In genomic region chr17:14977718-14978361, GRCm38 (mm10) we compare ENCODE assay signal across 12 mouse cellular contexts. TPM values are rescaled to one million over a fixed set of nuclear protein-coding genes. Genes with fewer than 3 reads are reported as not detected.
DNase-seq lines count a peak whose midpoint lies in the region; ATAC-seq and TF ChIP-seq lines count a peak whose summit lies in the region.
"Not testable (repeated sequence)": the region's sequence is repeated elsewhere in the genome, so short reads cannot be mapped to it uniquely, and the experiment has no call there.
"Had no signal": no experiment of that assay in that cellular context is flagged by ENCODE, and none has a peak within 500 bp of the region (broad histone marks: within the 10 kb centered on the region; RNA-seq: fewer than 3 reads in every experiment).

No protein-coding gene starts in this region.

- H3K4me1 ChIP-seq in forebrain, embryonic 13.5 days; hindbrain, embryonic 10.5 days (replicated peaks); kidney, embryonic 14.5 days (ENCODE audit: control insufficient read depth, insufficient read depth, low read length); liver, embryonic 16.5 days (ENCODE audit: control insufficient read depth, low read depth, low read length); midbrain, embryonic 14.5 days (ENCODE audit: control insufficient read depth, insufficient read depth, low read length); stomach, postnatal 0 days (replicated peaks; ENCODE audit: control insufficient read depth, insufficient read depth): not testable (repeated sequence)

- 5% methylated on average over 4 of the region's 7 CpGs for WGBS in forebrain, embryonic 13.5 days
- WGBS in hindbrain, embryonic 10.5 days = 3% methylated on average over 4 of the region's 7 CpGs
- 3% methylated on average over 4 of the region's 7 CpGs for WGBS in kidney, embryonic 14.5 days
- 0% methylated on average over 4 of the region's 7 CpGs for WGBS in liver, embryonic 16.5 days (ENCODE audit: insufficient replicate concordance)
- WGBS in midbrain, embryonic 14.5 days = under 1% methylated on average over 4 of the region's 7 CpGs
- 1% methylated on average over 4 of the region's 7 CpGs for WGBS in stomach, postnatal 0 days

- ATAC-seq in CD4-positive, CD25-positive, alpha-beta regulatory T cell, adult 4 months = peak; percentile 68
- not testable (repeated sequence) for ATAC-seq in forebrain, embryonic 13.5 days
- peak; percentile 36 for ATAC-seq in kidney, embryonic 14.5 days (ENCODE audit: low FRiP score, low TSS enrichment)
- ATAC-seq in liver, embryonic 16.5 days (ENCODE audit: low read depth) = peak; percentile 24; the same call in 1 of the 2 replicates
- peak; percentile 4; the same call in 1 of the 2 replicates for ATAC-seq in midbrain, embryonic 14.5 days (ENCODE audit: low FRiP score, low TSS enrichment)
- ATAC-seq in stomach, postnatal 0 days (ENCODE audit: low FRiP score, low TSS enrichment) = 0 out of 2 replicates have a peak, but pooled peaks have one; percentile 28

- not testable (repeated sequence) for H3K9me3 ChIP-seq in forebrain, embryonic 13.5 days (replicated peaks); hindbrain, embryonic 10.5 days; kidney, embryonic 14.5 days (ENCODE audit: control insufficient read depth, low read length); liver, embryonic 16.5 days (replicated peaks; ENCODE audit: control insufficient read depth, low read length); midbrain, embryonic 14.5 days (ENCODE audit: control insufficient read depth, low read length); stomach, postnatal 0 days (ENCODE audit: control insufficient read depth, low read length)

- not testable (repeated sequence) for H3K9ac ChIP-seq in forebrain, embryonic 13.5 days; kidney, embryonic 14.5 days (ENCODE audit: low read depth, low read length); liver, embryonic 16.5 days (ENCODE audit: low read depth, low read length); midbrain, embryonic 14.5 days (replicated peaks; ENCODE audit: low read length); stomach, postnatal 0 days (ENCODE audit: low read length)

- TF ChIP-seq EP300 in stomach, postnatal 0 days (optimal IDR thresholded peaks at IDR 0.05) = not testable (repeated sequence)

- H3K4me2 ChIP-seq in forebrain, embryonic 13.5 days = peak overlapping the region; percentile 30; the same call in 1 of the 2 replicates
- H3K4me2 ChIP-seq in kidney, embryonic 14.5 days (replicated peaks; ENCODE audit: low read depth, low read length); liver, embryonic 16.5 days (ENCODE audit: low read depth, low read length); midbrain, embryonic 14.5 days (ENCODE audit: low read length); stomach, postnatal 0 days (replicated peaks; ENCODE audit: low read depth): not testable (repeated sequence)

- H3K4me3 ChIP-seq in forebrain, embryonic 13.5 days; kidney, embryonic 14.5 days (ENCODE audit: low read length); liver, embryonic 16.5 days (ENCODE audit: low read depth, low read length); midbrain, embryonic 14.5 days (replicated peaks; ENCODE audit: low read depth, low read length); stomach, postnatal 0 days (ENCODE audit: low read depth, low read length): not testable (repeated sequence)
- peak overlapping the region; percentile 35; the same call in 1 of the 2 replicates for H3K4me3 ChIP-seq in hindbrain, embryonic 10.5 days

- not testable (repeated sequence) for H3K36me3 ChIP-seq in forebrain, embryonic 13.5 days (ENCODE audit: poor library complexity, severe bottlenecking); hindbrain, embryonic 10.5 days; kidney, embryonic 14.5 days (ENCODE audit: control insufficient read depth, insufficient read depth, low read length); liver, embryonic 16.5 days (ENCODE audit: control insufficient read depth, insufficient read depth); midbrain, embryonic 14.5 days (ENCODE audit: control insufficient read depth, insufficient read depth, low read length); stomach, postnatal 0 days (ENCODE audit: control insufficient read depth, insufficient read depth, low read length)

- not testable (repeated sequence) for H3K27me3 ChIP-seq in forebrain, embryonic 13.5 days; hindbrain, embryonic 10.5 days (ENCODE audit: insufficient read depth, poor library complexity, severe bottlenecking); kidney, embryonic 14.5 days (ENCODE audit: control insufficient read depth, insufficient read depth, low read length); liver, embryonic 16.5 days (ENCODE audit: control insufficient read depth, insufficient read depth, low read depth, low read length); midbrain, embryonic 14.5 days (ENCODE audit: control insufficient read depth, insufficient read depth, low read length); stomach, postnatal 0 days (ENCODE audit: control insufficient read depth, insufficient read depth, low read length)

- DNase-seq in cerebellum, adult 9-10 months = peak; percentile 20
- DNase-seq in hindbrain, embryonic 10.5 days (ENCODE audit: low spot score); midbrain, embryonic 14.5 days; stomach, postnatal 0 days (ENCODE audit: low spot score): not testable (repeated sequence)

- H3K27ac ChIP-seq in forebrain, embryonic 13.5 days; hindbrain, embryonic 10.5 days; kidney, embryonic 14.5 days (ENCODE audit: low read depth, low read length); liver, embryonic 16.5 days (ENCODE audit: low read length); midbrain, embryonic 14.5 days (replicated peaks; ENCODE audit: low read depth, low read length); stomach, postnatal 0 days (replicated peaks): not testable (repeated sequence)

- TF ChIP-seq CTCF in stomach, postnatal 0 days (IDR thresholded peaks at IDR 0.05; ENCODE audit: low read depth) = not testable (repeated sequence)

RNA-seq across cellular contexts. Expression of gene 9030025P20Rik, which starts 0.4 kb away (rescaled TPM):
- polyA plus RNA-seq in CD4-positive, CD25-positive, alpha-beta regulatory T cell, adult 4 months (2017; shearing (Covaris generic)) = 10 to 100 TPM; 19.6 to 31.8 TPM
- 12.4 and 15.6 TPM in 2 replicates for polyA plus RNA-seq in forebrain, embryonic 13.5 days (2015; fragmentation: Nextera tagmentation; extraction: Ambion mirVana)
- polyA plus RNA-seq in hindbrain, embryonic 10.5 days (2016; fragmentation: Nextera tagmentation; extraction: Ambion mirVana) = 10.7 and 11.1 TPM in 2 replicates
- 8.0 and 12.7 TPM in 2 replicates for polyA plus RNA-seq in kidney, embryonic 14.5 days (2014; fragmentation: Nextera tagmentation; extraction: Ambion mirVana)
- 3.5 and 3.6 TPM in 2 replicates for polyA plus RNA-seq in liver, embryonic 16.5 days (2015; fragmentation: Nextera tagmentation; extraction: Ambion mirVana)
- 8.4 and 8.8 TPM in 2 replicates for polyA plus RNA-seq in midbrain, embryonic 14.5 days (2014; fragmentation: Nextera tagmentation; extraction: Ambion mirVana)
- 4.6 and 5.1 TPM in 2 replicates for polyA plus RNA-seq in stomach, postnatal 0 days (2015; fragmentation: Nextera tagmentation; extraction: Ambion mirVana)

RNA-seq across cellular contexts. Expression of gene Gm3417, which starts 0.8 kb away (rescaled TPM):
- polyA plus RNA-seq in CD4-positive, CD25-positive, alpha-beta regulatory T cell, adult 4 months (2017; shearing (Covaris generic)) = not detected
- 1.1 TPM in 1 of 2 replicates, not detected in the other for polyA plus RNA-seq in forebrain, embryonic 13.5 days (2015; fragmentation: Nextera tagmentation; extraction: Ambion mirVana)
- polyA plus RNA-seq in hindbrain, embryonic 10.5 days (2016; fragmentation: Nextera tagmentation; extraction: Ambion mirVana) = 1.8 TPM in 1 of 2 replicates, not detected in the other
- polyA plus RNA-seq in kidney, embryonic 14.5 days (2014; fragmentation: Nextera tagmentation; extraction: Ambion mirVana) = 1.1 TPM in 1 of 2 replicates, not detected in the other
- polyA plus RNA-seq in liver, embryonic 16.5 days (2015; fragmentation: Nextera tagmentation; extraction: Ambion mirVana) = 0.14 and 0.74 TPM in 2 replicates
- polyA plus RNA-seq in midbrain, embryonic 14.5 days (2014; fragmentation: Nextera tagmentation; extraction: Ambion mirVana) = 0.36 TPM in 1 of 2 replicates, not detected in the other
- 1.6 TPM in 1 of 2 replicates, not detected in the other for polyA plus RNA-seq in stomach, postnatal 0 days (2015; fragmentation: Nextera tagmentation; extraction: Ambion mirVana)
- polyA plus RNA-seq: embryonic facial prominence, embryonic 11.5 days; frontal cortex, adult 2 months; neural tube, embryonic 11.5 days had no signal

RNA-seq across cellular contexts. Expression of gene Phf10, which starts 16.8 kb away (rescaled TPM):
- polyA plus RNA-seq in CD4-positive, CD25-positive, alpha-beta regulatory T cell, adult 4 months (2017; shearing (Covaris generic)) = 10 to 100 TPM in 1 of 2 experiments, 1 to 10 TPM in 1; 7.3 to 12.7 TPM
- 20.5 and 22.0 TPM in 2 replicates for polyA plus RNA-seq in forebrain, embryonic 13.5 days (2015; fragmentation: Nextera tagmentation; extraction: Ambion mirVana)
- polyA plus RNA-seq in hindbrain, embryonic 10.5 days (2016; fragmentation: Nextera tagmentation; extraction: Ambion mirVana) = 24.5 and 32.5 TPM in 2 replicates
- polyA plus RNA-seq in kidney, embryonic 14.5 days (2014; fragmentation: Nextera tagmentation; extraction: Ambion mirVana) = 37.4 and 44.2 TPM in 2 replicates
- 76.5 and 82.2 TPM in 2 replicates for polyA plus RNA-seq in liver, embryonic 16.5 days (2015; fragmentation: Nextera tagmentation; extraction: Ambion mirVana)
- polyA plus RNA-seq in midbrain, embryonic 14.5 days (2014; fragmentation: Nextera tagmentation; extraction: Ambion mirVana) = 21.5 and 25.2 TPM in 2 replicates
- 29.5 and 31.3 TPM in 2 replicates for polyA plus RNA-seq in stomach, postnatal 0 days (2015; fragmentation: Nextera tagmentation; extraction: Ambion mirVana)

RNA-seq across cellular contexts. Expression of gene Gm3435, which starts 32.1 kb away (rescaled TPM):
- polyA plus RNA-seq in CD4-positive, CD25-positive, alpha-beta regulatory T cell, adult 4 months (2017; shearing (Covaris generic)) = 10 to 100 TPM in 1 of 2 experiments, 1 to 10 TPM in 1; 9.3 to 14.1 TPM
- polyA plus RNA-seq in forebrain, embryonic 13.5 days (2015; fragmentation: Nextera tagmentation; extraction: Ambion mirVana) = 10.4 and 10.6 TPM in 2 replicates
- polyA plus RNA-seq in hindbrain, embryonic 10.5 days (2016; fragmentation: Nextera tagmentation; extraction: Ambion mirVana) = 10.1 and 12.6 TPM in 2 replicates
- 5.2 and 8.2 TPM in 2 replicates for polyA plus RNA-seq in kidney, embryonic 14.5 days (2014; fragmentation: Nextera tagmentation; extraction: Ambion mirVana)
- 3.4 and 3.6 TPM in 2 replicates for polyA plus RNA-seq in liver, embryonic 16.5 days (2015; fragmentation: Nextera tagmentation; extraction: Ambion mirVana)
- 5.3 and 8.1 TPM in 2 replicates for polyA plus RNA-seq in midbrain, embryonic 14.5 days (2014; fragmentation: Nextera tagmentation; extraction: Ambion mirVana)
- 5.4 and 5.8 TPM in 2 replicates for polyA plus RNA-seq in stomach, postnatal 0 days (2015; fragmentation: Nextera tagmentation; extraction: Ambion mirVana)
- polyA plus RNA-seq: adrenal gland, adult 2 months had no signal

RNA-seq across cellular contexts. Expression of gene 1600012H06Rik, which starts 34.9 kb away (rescaled TPM):
- 10 to 100 TPM; 16.1 to 17.9 TPM for polyA plus RNA-seq in CD4-positive, CD25-positive, alpha-beta regulatory T cell, adult 4 months (2017; shearing (Covaris generic))
- polyA plus RNA-seq in forebrain, embryonic 13.5 days (2015; fragmentation: Nextera tagmentation; extraction: Ambion mirVana) = 28.8 and 31.6 TPM in 2 replicates
- 28.1 TPM in 2 replicates for polyA plus RNA-seq in hindbrain, embryonic 10.5 days (2016; fragmentation: Nextera tagmentation; extraction: Ambion mirVana)
- polyA plus RNA-seq in kidney, embryonic 14.5 days (2014; fragmentation: Nextera tagmentation; extraction: Ambion mirVana) = 23.3 and 31.2 TPM in 2 replicates
- polyA plus RNA-seq in liver, embryonic 16.5 days (2015; fragmentation: Nextera tagmentation; extraction: Ambion mirVana) = 12.2 and 13.9 TPM in 2 replicates
- polyA plus RNA-seq in midbrain, embryonic 14.5 days (2014; fragmentation: Nextera tagmentation; extraction: Ambion mirVana) = 17.4 and 26.1 TPM in 2 replicates
- 39.0 and 39.9 TPM in 2 replicates for polyA plus RNA-seq in stomach, postnatal 0 days (2015; fragmentation: Nextera tagmentation; extraction: Ambion mirVana)
